Mouse (Mus musculus) heart, postnatal 0 days (tissue): Measurements from ENCODE around the gene Lpar6. TPM values are rescaled to one million over a fixed set of nuclear protein-coding genes. Genes with fewer than 3 reads are reported as not detected.
A peak's percentile ranks its signal among the peaks of the same experiment; 100 is the strongest.

Experiments
- ATAC-seq: fragments of 200-750 bp; cut with Nextera tagmentation; 2 replicates; pipeline ENCODE4 v1.8.0; 2017; ENCODE audit warnings: low read depth, moderate number of reproducible peaks, moderate library complexity; ENCODE audit not compliant: insufficient read depth
- DNase-seq: peaks from one replicate; pipeline ENCODE4 v3.0.0-alpha.2; 2016; ENCODE audit warnings: low spot score
- H3K27ac ChIP-seq: fragments of 300-500 bp; sonication (generic); 2 replicates; pipeline ENCODE4 v1.5.1; 2014; ENCODE audit warnings: low read depth, mild to moderate bottlenecking
- H3K27me3 ChIP-seq: fragments of 300-500 bp; sonication (generic); 2 replicates; pipeline ENCODE4 v1.6.1; 2014; ENCODE audit warnings: low read length, mixed read lengths; ENCODE audit not compliant: control insufficient read depth, insufficient read depth
- H3K36me3 ChIP-seq: fragments of 300-500 bp; sonication (generic); replicated peaks from 2 replicates; pipeline ENCODE4 v1.6.1; 2014; ENCODE audit warnings: low read length, mixed read lengths; ENCODE audit not compliant: control insufficient read depth, insufficient read depth
- H3K4me1 ChIP-seq: fragments of 300-500 bp; sonication (generic); 2 replicates; pipeline ENCODE4 v1.6.1; 2014; ENCODE audit warnings: antibody characterized with exemption; ENCODE audit not compliant: control insufficient read depth, insufficient read depth
- H3K4me2 ChIP-seq: fragments of 300-500 bp; sonication (generic); 2 replicates; pipeline ENCODE4 v1.6.1; 2014; ENCODE audit warnings: low read depth, mild to moderate bottlenecking, low read length, moderate library complexity
- H3K4me3 ChIP-seq: fragments of 300-500 bp; sonication (generic); 2 replicates; pipeline ENCODE4 v1.5.1; 2014; ENCODE audit warnings: low read depth, low read length
- H3K9ac ChIP-seq: fragments of 300-500 bp; sonication (generic); replicated peaks from 2 replicates; pipeline ENCODE4 v1.6.1; 2014; ENCODE audit warnings: low read depth, low read length, mixed read lengths
- H3K9me3 ChIP-seq: fragments of 300-500 bp; sonication (generic); replicated peaks from 2 replicates; pipeline ENCODE4 v1.6.1; 2016; ENCODE audit warnings: low read length; ENCODE audit not compliant: control insufficient read depth
- CTCF ChIP-seq: IDR thresholded peaks from 2 replicates; pipeline ENCODE4 v1.5.1; 2016; ENCODE audit warnings: antibody characterized with exemption, control low read depth, low read depth
- EP300 ChIP-seq: IDR thresholded peaks from 2 replicates; pipeline ENCODE4 v1.6.1; 2016; ENCODE audit warnings: antibody characterized with exemption, low read depth
- WGBS: fragments of 180-500 bp; shearing (Covaris S2); extraction: QIAGEN DNeasy Blood & Tissue Kit; methylation state at CpG from one replicate; pipeline ENCODE4 v1.1.7; 2014; 5-methylcytosine and 5-hydroxymethylcytosine counted together
- polyA plus RNA-seq: library from polyadenylated mRNA; unstranded; fragments of >200 nt; fragmentation: Nextera tagmentation; extraction: Ambion mirVana; gene quantifications from 2 replicates; pipeline ENCODE4 v1.2.1, GENCODE M21; 2015
- total RNA-seq: library from RNA; depleted of rRNA; stranded (reverse); fragments of >200 nt; gene quantifications from 2 replicates; pipeline ENCODE4 v1.2.3, GENCODE M21; 2014; ENCODE audit warnings: low replicate concordance

Gene Lpar6
- total and polyA plus RNA-seq, 2 experiments from 2014 or later: 6.6 to 7.2 TPM

- TF ChIP-seq CTCF (no peak), EP300 (no peak)
- Histone ChIP-seq H3K4me1 (peaks cover 25% of the 10 kb centered on the region), H3K9me3 (no peaks in the 10 kb centered on the region; the same call in 1 of the 2 replicates), H3K36me3 (no peaks in the 10 kb centered on the region), H3K4me3 (no peak overlapping the region), H3K4me2 (no peak overlapping the region), H3K27me3 (no peaks in the 10 kb centered on the region), H3K27ac (peak overlapping the region; percentile 9; the same call in 1 of the 2 replicates), H3K9ac (no peak overlapping the region)
- WGBS: 54% methylated on average over 5 of the region's 5 CpGs
- DNase-seq: no peak
- no peak for ATAC-seq
Observed at GRCm38 (mm10) chr14:73231286-73231982, 6.3 kb upstream of the Lpar6 start.

- ATAC-seq: no peak
- TF ChIP-seq CTCF (no peak), EP300 (no peak)
- H3K27ac ChIP-seq: peak overlapping the region; percentile 76
- no peak for DNase-seq
- H3K9me3 ChIP-seq: no peaks in the 10 kb centered on the region; the same call in 1 of the 2 replicates
- H3K4me3 ChIP-seq: no peak overlapping the region
- no peaks in the 10 kb centered on the region for H3K27me3 ChIP-seq
- 0 out of 2 replicates have a peak overlapping the region, but pooled peaks have one; percentile 15 for H3K9ac ChIP-seq
- peaks cover 15% of the 10 kb centered on the region for H3K4me1 ChIP-seq
- no peaks in the 10 kb centered on the region for H3K36me3 ChIP-seq
- 30% methylated on average over 2 of the region's 2 CpGs for WGBS
- H3K4me2 ChIP-seq: no peak overlapping the region
Observed at GRCm38 (mm10) chr14:73234468-73235031, 3.1 kb upstream of the Lpar6 start.

- Histone ChIP-seq H3K4me3 (peak overlapping the region; percentile 70), H3K9ac (peak overlapping the region; percentile 80), H3K27me3 (no peaks in the 10 kb centered on the region), H3K36me3 (peaks cover 6% of the 10 kb centered on the region; the same call in 1 of the 2 replicates), H3K4me2 (peak overlapping the region; percentile 61), H3K4me1 (peaks cover 19% of the 10 kb centered on the region), H3K27ac (peak overlapping the region; percentile 90), H3K9me3 (no peaks in the 10 kb centered on the region; the same call in 1 of the 2 replicates)
- under 1% methylated on average over 20 of the region's 20 CpGs for WGBS
- no peak for TF ChIP-seq CTCF
- TF ChIP-seq EP300: no peak
- ATAC-seq (peak; percentile 77), DNase-seq (peak; percentile 70)
Observed at GRCm38 (mm10) chr14:73238498-73239250, 979 bp downstream of the Lpar6 start.

GRCm38 (mm10) chr14:73239291-73239690 lies 1.6 kb downstream of the Lpar6 start:
- no peaks in the 10 kb centered on the region; the same call in 1 of the 2 replicates for H3K9me3 ChIP-seq
- DNase-seq: peak; percentile 52
- peak overlapping the region; percentile 61 for H3K4me2 ChIP-seq
- H3K36me3 ChIP-seq: peaks cover 6% of the 10 kb centered on the region; the same call in 1 of the 2 replicates
- peak overlapping the region; percentile 70 for H3K4me3 ChIP-seq
- H3K9ac ChIP-seq: peak overlapping the region; percentile 80
- TF ChIP-seq CTCF: no peak
- TF ChIP-seq EP300: no peak
- no peaks in the 10 kb centered on the region for H3K27me3 ChIP-seq
- H3K4me1 ChIP-seq: peaks cover 19% of the 10 kb centered on the region
- H3K27ac ChIP-seq: peak overlapping the region; percentile 90
- peak; percentile 45; the same call in 1 of the 2 replicates for ATAC-seq
- WGBS: 0% methylated on average over 6 of the region's 6 CpGs

- ATAC-seq (no peak), DNase-seq (no peak)
- peaks cover 6% of the 10 kb centered on the region; the same call in 1 of the 2 replicates for H3K36me3 ChIP-seq
- WGBS: 35% methylated on average over 3 of the region's 3 CpGs
- no peak for TF ChIP-seq EP300
- TF ChIP-seq CTCF: no peak
- H3K27me3 ChIP-seq: no peaks in the 10 kb centered on the region
- no peaks in the 10 kb centered on the region; the same call in 1 of the 2 replicates for H3K9me3 ChIP-seq
- no peak overlapping the region for H3K27ac ChIP-seq
- H3K9ac ChIP-seq: no peak overlapping the region
- peak overlapping the region; percentile 46; the same call in 1 of the 2 replicates for H3K4me2 ChIP-seq
- peaks cover 20% of the 10 kb centered on the region for H3K4me1 ChIP-seq
- peak overlapping the region; percentile 70 for H3K4me3 ChIP-seq
Observed at GRCm38 (mm10) chr14:73239857-73240256, 2.2 kb downstream of the Lpar6 start.
